Comparison of ENCODE assay signal across 8 mouse cellular contexts in genomic region chr12:108831966-108832643, GRCm38 (mm10). TPM values are rescaled to one million over a fixed set of nuclear protein-coding genes. Genes with fewer than 3 reads are reported as not detected.
DNase-seq lines count a peak whose midpoint lies in the region; ATAC-seq and TF ChIP-seq lines count a peak whose summit lies in the region.

No protein-coding gene starts in this region.

- no peaks in the 10 kb centered on the region for H3K27me3 ChIP-seq in kidney, embryonic 14.5 days (ENCODE audit: control insufficient read depth, insufficient read depth, low read length)
- no peaks in the 10 kb centered on the region for H3K27me3 ChIP-seq in Patski
- no peaks in the 10 kb centered on the region for H3K27me3 ChIP-seq in thymus, adult 2 months (ENCODE audit: control insufficient read depth, insufficient read depth, low read length)

- in situ Hi-C loops in Patski (cut with MboI; ENCODE audit: low pct_unique_long_range_greater_than_20kb): no loop called here

- H3K4me1 ChIP-seq in kidney, embryonic 14.5 days (ENCODE audit: control insufficient read depth, insufficient read depth, low read length): peaks cover 20% of the 10 kb centered on the region
- H3K4me1 ChIP-seq in thymus, adult 2 months (replicated peaks; ENCODE audit: control insufficient read depth, insufficient read depth, low read length): peaks cover 17% of the 10 kb centered on the region

- no peak for ATAC-seq in kidney, embryonic 14.5 days (ENCODE audit: low FRiP score, low TSS enrichment)
- peak; percentile 33 for ATAC-seq in Patski

- CTCF ChIA-PET in Patski (lab: Charles Lee): interaction anchor here (2.6 kb wide), 1 partner anchor 12 kb away, joined by 7 read pairs; no protein-coding TSS in a partner anchor

- no peak overlapping the region for H3K9ac ChIP-seq in kidney, embryonic 14.5 days (ENCODE audit: low read depth, low read length)

- H3K4me2 ChIP-seq in kidney, embryonic 14.5 days (replicated peaks; ENCODE audit: low read depth, low read length): no peak overlapping the region

- no peaks in the 10 kb centered on the region; the same call in 1 of the 2 replicates for H3K9me3 ChIP-seq in kidney, embryonic 14.5 days (ENCODE audit: control insufficient read depth, low read length)

- no peak for TF ChIP-seq CTCF in Patski (IDR thresholded peaks at IDR 0.05)
- no peak for TF ChIP-seq CTCF in thymus, adult 2 months (IDR thresholded peaks at IDR 0.05; ENCODE audit: borderline replicate concordance, control insufficient read depth, extremely low read depth, insufficient read depth, low read length, poor library complexity)

- H3K27ac ChIP-seq in kidney, embryonic 14.5 days (ENCODE audit: low read depth, low read length): no peak overlapping the region
- H3K27ac ChIP-seq in thymus, adult 2 months (ENCODE audit: control insufficient read depth, insufficient read depth, low read length): no peak overlapping the region

- no peak for TF ChIP-seq POLR2A in thymus, adult 2 months (IDR thresholded peaks at IDR 0.05; ENCODE audit: control insufficient read depth, extremely low read depth, insufficient read depth, low read length, poor library complexity)

- POLR2A ChIA-PET in Patski (lab: Charles Lee): no interaction called here

- H3K4me3 ChIP-seq in kidney, embryonic 14.5 days (ENCODE audit: low read length): no peak overlapping the region
- no peak overlapping the region for H3K4me3 ChIP-seq in thymus, adult 2 months (ENCODE audit: control insufficient read depth, insufficient read depth, low read length)

- DNase-seq in kidney, adult 11 months: peak; percentile 73
- DNase-seq in Patski (ENCODE audit: low read depth, low spot score): peak; percentile 84
- peak; percentile 70 to 80 for DNase-seq in cerebellum, postnatal 25 days
- DNase-seq in lung, adult 18-20 months: peak; percentile 75 to 83
- DNase-seq in thymus, adult 2 months: no peak
- DNase-seq in c-Kit-positive CD71-positive TER-119-positive erythroid progenitor cells, embryonic 14.5 days (ENCODE audit: low spot score): no peak
- DNase-seq in embryo, embryonic 9.5 days (ENCODE audit: extremely low spot score): no peak

- H3K36me3 ChIP-seq in kidney, embryonic 14.5 days (ENCODE audit: control insufficient read depth, insufficient read depth, low read length): peaks cover 3% of the 10 kb centered on the region; the same call in 1 of the 2 replicates
- H3K36me3 ChIP-seq in thymus, adult 2 months (ENCODE audit: control insufficient read depth, insufficient read depth, low read length): no peaks in the 10 kb centered on the region

- 44% methylated on average over 9 of the region's 9 CpGs for WGBS in kidney, embryonic 14.5 days
- 62% methylated on average over 9 of the region's 9 CpGs for WGBS in thymus, adult 2 months

RNA-seq across cellular contexts. Expression of gene Slc25a29, which starts 3.6 kb away (rescaled TPM):
- 7.5 and 9.0 TPM in 2 replicates for polyA plus RNA-seq in kidney, embryonic 14.5 days (2014; fragmentation: Nextera tagmentation; extraction: Ambion mirVana)
- 11.8 TPM for polyA plus RNA-seq in Patski (2021)
- polyA plus RNA-seq in thymus, adult 2 months (2012; rRNA removed): 20.4 and 24.4 TPM in 2 replicates

RNA-seq across cellular contexts. Expression of gene Slc25a47, which starts 3.7 kb away (rescaled TPM):
- polyA plus RNA-seq in kidney, embryonic 14.5 days (2014; fragmentation: Nextera tagmentation; extraction: Ambion mirVana): 7.6 and 9.0 TPM in 2 replicates
- polyA plus RNA-seq in Patski (2021): 3.7 TPM
- 26.1 and 28.2 TPM in 2 replicates for polyA plus RNA-seq in thymus, adult 2 months (2012; rRNA removed)

RNA-seq across cellular contexts. Expression of gene Yy1, which starts 39.3 kb away (rescaled TPM):
- polyA plus RNA-seq in kidney, embryonic 14.5 days (2014; fragmentation: Nextera tagmentation; extraction: Ambion mirVana): 23.2 and 24.2 TPM in 2 replicates
- 53.2 TPM for polyA plus RNA-seq in Patski (2021)
- polyA plus RNA-seq in thymus, adult 2 months (2012; rRNA removed): 37.8 and 48.3 TPM in 2 replicates

Comparison
In these comparisons a context has a peak if more than half of its experiments do, and no peak if none do; other contexts are left out.
1. DNase-seq: peak in kidney, adult 11 months (single experiment), Patski (single experiment), cerebellum, postnatal 25 days (2 of 2) and lung, adult 18-20 months (2 of 2); none in thymus, adult 2 months (single experiment), c-Kit-positive CD71-positive TER-119-positive erythroid progenitor cells, embryonic 14.5 days (single experiment) and embryo, embryonic 9.5 days (single experiment).